Mouse (Mus musculus): ENCODE measurements around the gene Gpd2. TPM values are rescaled to one million over a fixed set of nuclear protein-coding genes. Genes with fewer than 3 reads are reported as not detected.
A peak's percentile ranks its signal among the peaks of the same experiment; 100 is the strongest.

Gene Gpd2
- polyA plus RNA-seq, 1 experiment from 2014 or later, result 16.1 TPM

GRCm38 (mm10) chr2:57231432-57231831 lies 6.0 kb upstream of the Gpd2 start:
- Histone ChIP-seq H3K36me3 (no peaks in the 10 kb centered on the region), H3K4me1 (no peaks in the 10 kb centered on the region), H3K27ac (no peak overlapping the region), H3K9me3 (replicated peaks) (no peaks in the 10 kb centered on the region), H3K4me3 (replicated peaks) (no peak overlapping the region), H3K4me2 (no peak overlapping the region), H3K9ac (no peak overlapping the region), H3K27me3 (no peaks in the 10 kb centered on the region)
- WGBS, result 82% methylated on average over 5 of the region's 5 CpGs
- no peak for ATAC-seq (replicated peaks; ENCODE audit: low FRiP score)

GRCm38 (mm10) chr2:57232328-57232727 lies 5.1 kb upstream of the Gpd2 start:
- Histone ChIP-seq H3K9me3 (replicated peaks) (no peaks in the 10 kb centered on the region), H3K27ac (no peak overlapping the region), H3K4me1 (peaks cover 4% of the 10 kb centered on the region), H3K4me3 (replicated peaks) (no peak overlapping the region), H3K4me2 (no peak overlapping the region), H3K9ac (no peak overlapping the region), H3K27me3 (no peaks in the 10 kb centered on the region), H3K36me3 (no peaks in the 10 kb centered on the region)
- no peak for ATAC-seq (replicated peaks; ENCODE audit: low FRiP score)
- 90% methylated on average over 8 of the region's 8 CpGs for WGBS

- 80% methylated on average over 2 of the region's 2 CpGs for WGBS
- H3K27ac ChIP-seq, result no peak overlapping the region
These were observed 1.2 kb upstream of the Gpd2 start for GRCm38 (mm10) chr2:57236246-57236645.

GRCm38 (mm10) chr2:57237026-57237425 lies 409 bp upstream of the Gpd2 start:
- WGBS, result 46% methylated on average over 6 of the region's 6 CpGs
- Histone ChIP-seq H3K4me2 (peak overlapping the region; percentile 94), H3K27me3 (no peaks in the 10 kb centered on the region), H3K36me3 (no peaks in the 10 kb centered on the region), H3K4me3 (replicated peaks) (peak overlapping the region; percentile 79), H3K9me3 (replicated peaks) (no peaks in the 10 kb centered on the region), H3K4me1 (peaks cover 8% of the 10 kb centered on the region), H3K27ac (no peak overlapping the region), H3K9ac (no peak overlapping the region; the same call in 1 of the 2 replicates)
- no peak for ATAC-seq (replicated peaks; ENCODE audit: low FRiP score)

More at GRCm38 (mm10) chr2:57236246-57236645, 1.2 kb upstream of the Gpd2 start:
- Histone ChIP-seq H3K27me3 (no peaks in the 10 kb centered on the region), H3K4me2 (no peak overlapping the region), H3K4me3 (replicated peaks) (no peak overlapping the region), H3K36me3 (no peaks in the 10 kb centered on the region), H3K9ac (no peak overlapping the region), H3K4me1 (peaks cover 8% of the 10 kb centered on the region), H3K9me3 (replicated peaks) (no peaks in the 10 kb centered on the region)
- no peak for ATAC-seq (replicated peaks; ENCODE audit: low FRiP score)

- no peaks in the 10 kb centered on the region for H3K36me3 ChIP-seq
- no peaks in the 10 kb centered on the region for H3K9me3 ChIP-seq (replicated peaks)
- ATAC-seq (replicated peaks; ENCODE audit: low FRiP score), result peak; percentile 93
- H3K4me1 ChIP-seq, result peaks cover 8% of the 10 kb centered on the region
- H3K27ac ChIP-seq, result peak overlapping the region; percentile 90
- H3K9ac ChIP-seq, result peak overlapping the region; percentile 82
- under 1% methylated on average over 65 of the region's 69 CpGs for WGBS
- no peaks in the 10 kb centered on the region for H3K27me3 ChIP-seq
- H3K4me2 ChIP-seq, result peak overlapping the region; percentile 94
- peak overlapping the region; percentile 79 for H3K4me3 ChIP-seq (replicated peaks)
These were observed 632 bp downstream of the Gpd2 start for GRCm38 (mm10) chr2:57237920-57238613.

- Histone ChIP-seq H3K27ac (peak overlapping the region; percentile 90), H3K27me3 (no peaks in the 10 kb centered on the region), H3K36me3 (no peaks in the 10 kb centered on the region), H3K4me3 (replicated peaks) (peak overlapping the region; percentile 79), H3K9ac (peak overlapping the region; percentile 82), H3K4me2 (peak overlapping the region; percentile 94), H3K9me3 (replicated peaks) (no peaks in the 10 kb centered on the region), H3K4me1 (peaks cover 8% of the 10 kb centered on the region)
- ATAC-seq (replicated peaks; ENCODE audit: low FRiP score), result peak; percentile 63
- 4% methylated on average over 17 of the region's 17 CpGs for WGBS
These were observed 1.3 kb downstream of the Gpd2 start for GRCm38 (mm10) chr2:57238614-57239165.

GRCm38 (mm10) chr2:57239356-57239755 lies 1.9 kb downstream of the Gpd2 start:
- no peaks in the 10 kb centered on the region for H3K27me3 ChIP-seq
- peak overlapping the region; percentile 94 for H3K4me2 ChIP-seq
- 27% methylated on average over 2 of the region's 2 CpGs for WGBS
- no peak for ATAC-seq (replicated peaks; ENCODE audit: low FRiP score)
- no peaks in the 10 kb centered on the region for H3K9me3 ChIP-seq (replicated peaks)
- no peak overlapping the region for H3K9ac ChIP-seq
- no peak overlapping the region for H3K4me3 ChIP-seq (replicated peaks)
- H3K27ac ChIP-seq, result no peak overlapping the region
- H3K4me1 ChIP-seq, result peaks cover 8% of the 10 kb centered on the region
- no peaks in the 10 kb centered on the region for H3K36me3 ChIP-seq

- no peaks in the 10 kb centered on the region for H3K27me3 ChIP-seq
- H3K9ac ChIP-seq, result no peak overlapping the region
- H3K9me3 ChIP-seq (replicated peaks), result no peaks in the 10 kb centered on the region
- no peak for ATAC-seq (replicated peaks; ENCODE audit: low FRiP score)
- 61% methylated on average over 5 of the region's 5 CpGs for WGBS
- H3K4me1 ChIP-seq, result no peaks in the 10 kb centered on the region
- no peak overlapping the region for H3K27ac ChIP-seq
- H3K4me3 ChIP-seq (replicated peaks), result no peak overlapping the region
- H3K4me2 ChIP-seq, result no peak overlapping the region
- H3K36me3 ChIP-seq, result no peaks in the 10 kb centered on the region
These were observed 6.6 kb downstream of the Gpd2 start for GRCm38 (mm10) chr2:57243987-57244386.

GRCm38 (mm10) chr2:57245721-57246328 lies 8.4 kb downstream of the Gpd2 start:
- Histone ChIP-seq H3K4me1 (no peaks in the 10 kb centered on the region), H3K4me2 (no peak overlapping the region), H3K36me3 (no peaks in the 10 kb centered on the region), H3K27me3 (no peaks in the 10 kb centered on the region), H3K9me3 (replicated peaks) (no peaks in the 10 kb centered on the region), H3K9ac (no peak overlapping the region), H3K4me3 (replicated peaks) (no peak overlapping the region), H3K27ac (no peak overlapping the region)
- WGBS, result 87% methylated on average over 6 of the region's 6 CpGs
- no peak for ATAC-seq (replicated peaks; ENCODE audit: low FRiP score)

GRCm38 (mm10) chr2:57250113-57250512 lies 12.7 kb downstream of the Gpd2 start:
- H3K4me1 ChIP-seq, result 0 out of 2 replicates have a peak, but pooled peaks cover 4% of the 10 kb centered on the region
- no peak overlapping the region for H3K27ac ChIP-seq
- no peak overlapping the region for H3K4me3 ChIP-seq (replicated peaks)
- H3K9me3 ChIP-seq (replicated peaks), result no peaks in the 10 kb centered on the region
- WGBS, result 85% methylated on average over 3 of the region's 3 CpGs
- H3K4me2 ChIP-seq, result no peak overlapping the region
- no peaks in the 10 kb centered on the region for H3K36me3 ChIP-seq
- no peak for ATAC-seq (replicated peaks; ENCODE audit: low FRiP score)
- no peaks in the 10 kb centered on the region for H3K27me3 ChIP-seq
- no peak overlapping the region for H3K9ac ChIP-seq

GRCm38 (mm10) chr2:57251636-57252317 lies 14.3 kb downstream of the Gpd2 start:
- no peak for ATAC-seq (replicated peaks; ENCODE audit: low FRiP score)
- H3K9me3 ChIP-seq (replicated peaks), result no peaks in the 10 kb centered on the region
- H3K36me3 ChIP-seq, result no peaks in the 10 kb centered on the region
- H3K4me1 ChIP-seq, result 0 out of 2 replicates have a peak, but pooled peaks cover 4% of the 10 kb centered on the region
- no peak overlapping the region for H3K4me2 ChIP-seq
- 74% methylated on average over 13 of the region's 13 CpGs for WGBS
- no peak overlapping the region for H3K4me3 ChIP-seq (replicated peaks)
- no peak overlapping the region for H3K9ac ChIP-seq
- H3K27ac ChIP-seq, result no peak overlapping the region
- no peaks in the 10 kb centered on the region for H3K27me3 ChIP-seq

All from kidney, embryonic 15.5 days (tissue).